Mouse (Mus musculus) myocyte (in vitro differentiated cells): Measurements from ENCODE around the gene Aatk.

ENCODE experiments used
- E2F4 ChIP-seq: IDR thresholded peaks from one replicate; pipeline ENCODE4 v1.6.1; 2011; ENCODE audit warnings: mild to moderate bottlenecking, control low read depth, moderate library complexity; ENCODE audit not compliant: insufficient read depth
- POLR2A ChIP-seq: IDR thresholded peaks from one replicate; pipeline ENCODE4 v1.6.1; 2011; ENCODE audit warnings: low read depth, mild to moderate bottlenecking, control low read depth, moderate library complexity; ENCODE audit not compliant: insufficient read length
- POLR2AphosphoS2 ChIP-seq: IDR thresholded peaks from one replicate; pipeline ENCODE4 v1.6.1; 2011; ENCODE audit warnings: low read depth, control low read depth; ENCODE audit not compliant: insufficient read length

DNA sequence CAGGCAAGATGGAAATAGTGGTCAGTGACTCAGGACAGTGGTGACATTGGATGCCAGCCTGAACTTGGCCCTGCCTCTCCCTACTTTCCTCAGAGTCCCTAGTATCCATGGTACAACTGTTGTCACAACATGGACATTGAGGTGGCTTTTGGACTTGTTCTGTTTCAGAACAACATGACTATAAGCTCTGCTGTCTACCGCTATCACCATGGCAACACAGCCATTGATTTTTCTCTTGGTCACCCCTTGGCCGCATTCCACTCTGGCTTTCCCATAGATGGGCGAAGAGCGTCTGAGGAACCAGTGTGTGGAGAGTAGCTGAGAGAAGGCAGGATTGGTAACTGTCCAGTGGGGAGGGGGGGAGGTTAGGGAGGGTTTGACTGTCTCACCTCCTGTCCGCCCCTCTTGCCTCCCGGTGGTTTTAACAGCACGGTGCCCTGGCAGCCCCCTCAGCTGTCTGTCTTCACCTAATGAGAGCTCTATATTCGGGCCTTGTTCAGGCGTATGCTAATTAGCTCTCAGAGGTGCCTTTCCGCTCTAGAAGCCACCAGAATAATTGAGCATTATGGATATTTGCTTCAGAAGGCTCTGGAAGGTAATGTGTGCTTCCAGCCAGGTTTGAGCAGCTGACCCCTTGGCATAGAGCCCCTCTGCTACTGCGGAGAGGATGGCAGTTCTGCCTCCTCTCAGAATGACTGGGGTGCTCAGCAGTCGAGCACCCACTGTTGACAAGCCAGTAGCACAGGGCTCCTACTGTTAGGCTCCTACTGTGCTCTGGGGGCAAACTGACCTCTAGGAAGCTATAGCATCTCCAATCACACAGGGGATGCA, 76.7 kb downstream of the Aatk start:
- TF ChIP-seq POLR2A (no peak), POLR2AphosphoS2 (no peak), E2F4 (no peak)
